Mouse (Mus musculus) olfactory bulb, adult 2 months (tissue): Measurements from ENCODE around the gene Spred1.

Experiments used
- CTCF ChIP-seq: fragments of 200-500 bp; IDR thresholded peaks from 2 replicates; pipeline ENCODE4 v1.5.1; 2012; ENCODE audit warnings: low read depth, mild to moderate bottlenecking, low read length, moderate library complexity; ENCODE audit not compliant: insufficient read depth
- POLR2A ChIP-seq: fragments of 200-500 bp; IDR thresholded peaks from 2 replicates; pipeline ENCODE4 v1.6.1; 2012; ENCODE audit warnings: mild to moderate bottlenecking, low read depth, low read length, moderate library complexity; ENCODE audit not compliant: insufficient read depth

GRCm38 (mm10) chr2:117090061-117090460 lies 31.1 kb upstream of the Spred1 start:
- no peak for TF ChIP-seq CTCF
- TF ChIP-seq POLR2A: no peak
